Mouse (Mus musculus) bone marrow, adult 2 months (tissue): ENCODE measurements around the gene Usp42.

Experiments used
- CTCF ChIP-seq: fragments of 200-500 bp; IDR thresholded peaks from 2 replicates; pipeline ENCODE4 v1.5.1; 2011; ENCODE audit warnings: low read length, control low read depth; ENCODE audit not compliant: control insufficient read depth, insufficient read depth
- POLR2A ChIP-seq: fragments of 200-500 bp; IDR thresholded peaks from 2 replicates; pipeline ENCODE4 v1.6.1; 2011; ENCODE audit warnings: low read depth, mild to moderate bottlenecking, control low read depth, low read length, borderline replicate concordance; ENCODE audit not compliant: control insufficient read depth

DNA sequence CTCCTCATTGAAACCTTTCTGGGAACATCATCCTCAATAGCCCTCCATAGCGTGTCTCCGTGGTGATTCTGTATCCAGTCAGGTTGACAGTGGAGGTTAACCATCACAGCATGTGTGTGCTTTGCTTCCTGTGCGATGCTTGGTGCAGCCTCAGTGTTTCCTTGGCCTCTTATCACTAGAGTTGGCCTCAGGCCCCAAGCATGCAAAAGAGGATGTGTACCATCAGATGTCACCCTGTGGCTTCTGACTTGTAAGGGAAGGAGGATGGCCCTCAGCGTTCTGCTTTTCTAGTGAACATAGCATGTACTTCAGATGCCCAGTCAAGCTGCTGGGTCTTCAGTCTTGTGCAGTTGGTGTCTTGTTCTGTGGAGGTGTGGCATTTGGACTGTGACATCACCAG is 33.6 kb downstream of the Usp42 start:
- TF ChIP-seq CTCF (no peak), POLR2A (no peak)
